Mouse (Mus musculus) layer of hippocampus, postnatal 10 days (tissue): Measurements from ENCODE around the gene Cavin4. TPM values are rescaled to one million over a fixed set of nuclear protein-coding genes. Genes with fewer than 3 reads are reported as not detected.

Experiments used
- total RNA-seq, 2 experiments: library from RNA; stranded (reverse); gene quantifications; 2 replicates each; pipeline ENCODE4 v1.2.3; 2021

The Cavin4 gene
- total RNA-seq, 2 experiments from 2014 or later = 3.3 TPM

Other genes with a start within 250 kb of the Cavin4 start
- 10 to 100 TPM; 26.4 to 27.8 TPM for gene Tex10, start 190.1 kb upstream of the Cavin4 start, total RNA-seq
- 10 to 100 TPM; 36.7 to 36.9 TPM for gene Msantd3, start 123.6 kb upstream of the Cavin4 start, total RNA-seq
- gene Tmeff1, start 78.3 kb upstream of the Cavin4 start, total RNA-seq = 100 to 1,000 TPM; 178 to 200 TPM